Mouse (Mus musculus) hindbrain, postnatal 0 days (tissue): ENCODE measurements around the gene Zbtb20. TPM values are rescaled to one million over a fixed set of nuclear protein-coding genes. Genes with fewer than 3 reads are reported as not detected.

ENCODE experiments used
- ATAC-seq: fragments of 200-750 bp; cut with Nextera tagmentation; 2 replicates; pipeline ENCODE4 v1.8.0; 2017; ENCODE audit warnings: mild to moderate bottlenecking, moderate TSS enrichment, moderate library complexity
- DNase-seq: peaks from one replicate; pipeline ENCODE4 v3.0.0-alpha.2; 2015; ENCODE audit warnings: low spot score
- H3K27ac ChIP-seq: fragments of 300-500 bp; sonication (generic); 2 replicates; pipeline ENCODE4 v1.5.1; 2014; ENCODE audit warnings: mild to moderate bottlenecking
- H3K27me3 ChIP-seq: fragments of 300-500 bp; sonication (generic); 2 replicates; pipeline ENCODE4 v1.6.1; 2014; ENCODE audit warnings: low read length, mixed read lengths; ENCODE audit not compliant: insufficient read depth
- H3K36me3 ChIP-seq: fragments of 300-500 bp; sonication (generic); 2 replicates; pipeline ENCODE4 v1.6.1; 2014; ENCODE audit warnings: low read length, mixed read lengths; ENCODE audit not compliant: insufficient read depth
- H3K4me1 ChIP-seq: fragments of 300-500 bp; sonication (generic); 2 replicates; pipeline ENCODE4 v1.6.1; 2014; ENCODE audit warnings: antibody characterized with exemption, low read length, mixed read lengths; ENCODE audit not compliant: insufficient read depth
- H3K4me2 ChIP-seq: fragments of 300-500 bp; sonication (generic); 2 replicates; pipeline ENCODE4 v1.6.1; 2014; ENCODE audit warnings: low read depth, mild to moderate bottlenecking, low read length, moderate library complexity, mixed read lengths
- H3K4me3 ChIP-seq: fragments of 300-500 bp; sonication (generic); 2 replicates; pipeline ENCODE4 v1.5.1; 2014; ENCODE audit warnings: low read length
- H3K9ac ChIP-seq: fragments of 300-500 bp; sonication (generic); replicated peaks from 2 replicates; pipeline ENCODE4 v1.6.1; 2014; ENCODE audit warnings: mild to moderate bottlenecking, low read length, moderate library complexity, mixed read lengths
- H3K9me3 ChIP-seq: fragments of 300-500 bp; sonication (generic); 2 replicates; pipeline ENCODE4 v1.6.1; 2016; ENCODE audit warnings: low read length, mixed read lengths
- CTCF ChIP-seq: IDR thresholded peaks from 2 replicates; pipeline ENCODE4 v1.5.1; 2016; ENCODE audit warnings: antibody characterized with exemption, control low read depth, low read depth
- WGBS: fragments of 180-500 bp; shearing (Covaris S2); extraction: QIAGEN DNeasy Blood & Tissue Kit; methylation state at CpG from one replicate; pipeline ENCODE4 v1.1.7; 2014; 5-methylcytosine and 5-hydroxymethylcytosine counted together
- polyA plus RNA-seq: library from polyadenylated mRNA; unstranded; fragments of >200 nt; fragmentation: Nextera tagmentation; extraction: Ambion mirVana; gene quantifications from 2 replicates; pipeline ENCODE4 v1.2.1, GENCODE M21; 2015
- total RNA-seq: library from RNA; depleted of rRNA; stranded (reverse); fragments of >200 nt; gene quantifications from 2 replicates; pipeline ENCODE4 v1.2.3, GENCODE M21; 2014

Zbtb20 gene
- total and polyA plus RNA-seq, 2 experiments from 2014 or later, result 35.2 to 38.0 TPM

DNA sequence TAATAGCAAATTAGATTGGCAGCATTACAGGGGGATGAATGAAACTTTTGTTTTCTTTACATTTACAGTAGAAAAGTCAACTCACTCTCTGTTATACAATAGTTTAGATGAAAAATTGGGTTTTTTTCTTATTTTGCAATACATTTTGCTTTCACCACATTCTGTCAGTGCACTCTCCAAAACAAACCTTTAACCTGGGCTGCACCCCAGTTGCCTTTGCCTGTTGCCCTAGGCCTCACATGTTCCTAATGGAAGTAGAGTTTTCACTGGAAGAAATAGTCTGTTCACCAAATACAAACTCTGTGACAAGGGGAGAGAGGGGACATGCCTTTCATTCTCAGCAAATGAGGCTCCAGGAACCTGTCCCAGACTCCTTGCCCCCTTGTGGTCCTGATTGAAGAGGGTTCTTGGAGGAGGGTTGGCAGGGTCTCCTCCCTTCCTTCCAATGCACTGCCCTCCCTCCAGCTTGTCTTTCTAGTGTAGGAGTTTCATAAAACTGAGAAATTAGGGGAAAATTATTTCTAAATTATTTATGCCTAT is 466.3 kb downstream of the Zbtb20 start:
- no peak for TF ChIP-seq CTCF

DNA sequence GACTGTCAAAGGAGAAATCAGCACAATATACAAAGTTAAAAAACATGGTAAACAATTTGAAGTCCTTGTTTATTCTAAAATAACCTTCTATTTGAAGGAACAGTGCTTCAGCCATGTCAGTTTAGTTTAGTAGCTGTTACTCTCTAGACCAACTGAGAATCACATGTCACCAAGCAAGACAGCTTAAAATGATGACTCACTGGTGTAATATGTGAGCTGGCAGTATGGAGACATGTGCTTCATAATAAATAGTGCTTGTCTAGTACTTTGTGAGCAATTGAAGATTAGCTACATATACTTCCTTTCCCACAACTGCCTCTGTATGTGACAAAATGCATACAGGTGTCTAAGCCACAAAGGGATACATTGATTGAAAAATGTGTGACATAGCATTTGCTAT is 470.4 kb downstream of the Zbtb20 start:
- Histone ChIP-seq H3K36me3 (no peaks in the 10 kb centered on the region), H3K9me3 (no peaks in the 10 kb centered on the region), H3K4me1 (no peaks in the 10 kb centered on the region), H3K4me2 (no peak overlapping the region), H3K27me3 (no peaks in the 10 kb centered on the region), H3K27ac (no peak overlapping the region), H3K4me3 (no peak overlapping the region), H3K9ac (no peak overlapping the region)
- TF ChIP-seq CTCF, result no peak
- DNase-seq, result no peak
- ATAC-seq, result no peak

More for the DNA sequence above, 466.3 kb downstream of the Zbtb20 start:
- no peak overlapping the region for H3K4me3 ChIP-seq
- no peak for DNase-seq
- H3K4me1 ChIP-seq, result no peaks in the 10 kb centered on the region
- no peak for ATAC-seq
- no peak overlapping the region for H3K4me2 ChIP-seq
- no peaks in the 10 kb centered on the region for H3K9me3 ChIP-seq
- H3K27ac ChIP-seq, result no peak overlapping the region
- H3K9ac ChIP-seq, result no peak overlapping the region
- H3K27me3 ChIP-seq, result no peaks in the 10 kb centered on the region
- no peaks in the 10 kb centered on the region for H3K36me3 ChIP-seq

DNA sequence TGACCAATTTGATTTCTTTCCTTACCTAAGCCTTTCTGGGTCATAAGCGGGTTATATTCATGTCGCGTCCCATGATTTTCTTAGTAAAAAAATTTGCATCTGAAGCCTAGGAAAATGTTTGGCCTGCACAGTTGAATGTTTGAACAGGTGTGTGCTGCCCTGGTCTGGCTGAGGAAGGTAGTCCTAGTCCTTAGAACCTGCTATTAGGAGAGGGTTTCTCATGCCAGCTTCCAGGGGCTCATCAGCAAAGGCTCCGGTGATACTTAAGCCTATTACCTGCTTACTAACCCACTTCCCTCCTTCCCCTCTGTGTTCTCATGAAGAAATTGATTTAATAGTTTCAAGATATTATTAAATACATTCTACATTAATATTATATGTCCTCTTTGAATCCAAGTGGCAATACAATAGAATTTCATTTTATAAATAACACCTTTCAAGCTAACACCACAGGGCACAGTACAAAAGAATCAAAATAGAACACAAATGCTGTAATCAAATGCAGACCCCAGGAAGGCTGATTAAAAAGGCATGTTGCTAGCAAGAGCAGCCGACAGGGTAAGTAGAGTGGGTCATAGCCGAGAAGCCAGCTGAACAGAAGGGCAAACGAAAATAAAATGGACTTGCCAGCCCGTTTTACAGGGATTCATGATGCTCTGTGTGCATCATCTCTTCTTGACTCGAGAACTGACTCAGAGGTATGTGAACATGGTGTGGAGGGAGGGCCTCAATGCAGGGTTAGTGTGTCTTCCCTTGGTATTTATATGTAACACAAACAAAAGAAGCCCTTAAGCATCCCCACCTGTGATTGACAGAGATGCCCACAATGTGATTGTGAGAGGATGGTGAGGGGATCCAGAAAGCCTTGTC is 480.3 kb downstream of the Zbtb20 start:
- H3K36me3 ChIP-seq, result no peaks in the 10 kb centered on the region
- H3K9ac ChIP-seq, result no peak overlapping the region
- no peak overlapping the region for H3K27ac ChIP-seq
- no peaks in the 10 kb centered on the region for H3K9me3 ChIP-seq
- H3K4me1 ChIP-seq, result no peaks in the 10 kb centered on the region
- 75% methylated on average over 9 of the region's 9 CpGs for WGBS
- ATAC-seq (no peak), DNase-seq (no peak)
- H3K4me2 ChIP-seq, result no peak overlapping the region
- no peak overlapping the region for H3K4me3 ChIP-seq
- no peak for TF ChIP-seq CTCF
- H3K27me3 ChIP-seq, result no peaks in the 10 kb centered on the region

DNA sequence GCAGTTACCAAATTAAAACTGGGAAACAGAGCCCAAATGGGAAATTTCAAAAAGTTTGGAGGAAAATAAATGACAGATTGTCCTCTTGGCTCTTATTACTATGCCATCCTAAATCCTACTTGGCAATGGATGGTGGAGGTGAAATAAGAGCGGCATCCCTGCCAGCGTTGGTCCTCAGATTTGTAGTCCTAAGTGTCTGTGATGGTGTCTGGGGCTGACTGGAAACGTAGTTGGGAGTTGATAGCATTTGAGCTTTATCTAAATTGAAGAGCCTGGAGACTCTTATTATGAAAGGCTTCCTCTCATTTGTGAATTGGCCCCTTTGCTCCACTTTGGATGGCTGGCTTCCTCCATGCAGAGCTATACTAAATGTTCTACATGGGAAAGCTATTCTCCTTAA is 483.9 kb downstream of the Zbtb20 start:
- WGBS, result 64% methylated on average over 3 of the region's 3 CpGs
- no peaks in the 10 kb centered on the region for H3K4me1 ChIP-seq
- no peak for TF ChIP-seq CTCF
- DNase-seq (no peak), ATAC-seq (no peak)
- no peaks in the 10 kb centered on the region for H3K36me3 ChIP-seq
- no peak overlapping the region for H3K9ac ChIP-seq
- H3K27ac ChIP-seq, result no peak overlapping the region
- no peak overlapping the region for H3K4me2 ChIP-seq
- H3K4me3 ChIP-seq, result no peak overlapping the region
- no peaks in the 10 kb centered on the region for H3K27me3 ChIP-seq
- H3K9me3 ChIP-seq, result no peaks in the 10 kb centered on the region

DNA sequence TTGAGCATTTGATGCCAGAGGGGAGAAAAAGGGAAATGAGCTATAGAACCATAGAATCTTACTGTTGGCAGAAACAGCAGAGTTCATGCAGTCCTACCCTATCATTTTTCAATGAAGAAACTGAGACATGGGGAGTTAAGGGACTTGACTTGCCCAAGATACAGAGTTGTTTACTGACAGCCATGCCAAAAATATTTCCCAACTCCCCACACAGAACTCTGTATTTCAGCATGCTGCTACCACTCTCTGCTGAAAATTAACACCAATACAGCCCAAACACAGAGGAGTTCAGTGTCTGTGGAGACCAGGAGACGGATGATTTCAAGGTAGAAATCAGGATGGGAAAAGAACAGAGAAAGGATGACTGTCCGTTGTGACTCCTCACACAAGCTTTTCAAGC is 484.4 kb downstream of the Zbtb20 start:
- H3K36me3 ChIP-seq, result no peaks in the 10 kb centered on the region
- H3K27me3 ChIP-seq, result no peaks in the 10 kb centered on the region
- no peak overlapping the region for H3K9ac ChIP-seq
- H3K27ac ChIP-seq, result no peak overlapping the region
- DNase-seq, result no peak
- no peak for TF ChIP-seq CTCF
- 90% methylated on average over 2 of the region's 2 CpGs for WGBS
- no peak for ATAC-seq
- H3K4me2 ChIP-seq, result no peak overlapping the region
- no peaks in the 10 kb centered on the region for H3K4me1 ChIP-seq
- H3K4me3 ChIP-seq, result no peak overlapping the region
- H3K9me3 ChIP-seq, result no peaks in the 10 kb centered on the region

DNA sequence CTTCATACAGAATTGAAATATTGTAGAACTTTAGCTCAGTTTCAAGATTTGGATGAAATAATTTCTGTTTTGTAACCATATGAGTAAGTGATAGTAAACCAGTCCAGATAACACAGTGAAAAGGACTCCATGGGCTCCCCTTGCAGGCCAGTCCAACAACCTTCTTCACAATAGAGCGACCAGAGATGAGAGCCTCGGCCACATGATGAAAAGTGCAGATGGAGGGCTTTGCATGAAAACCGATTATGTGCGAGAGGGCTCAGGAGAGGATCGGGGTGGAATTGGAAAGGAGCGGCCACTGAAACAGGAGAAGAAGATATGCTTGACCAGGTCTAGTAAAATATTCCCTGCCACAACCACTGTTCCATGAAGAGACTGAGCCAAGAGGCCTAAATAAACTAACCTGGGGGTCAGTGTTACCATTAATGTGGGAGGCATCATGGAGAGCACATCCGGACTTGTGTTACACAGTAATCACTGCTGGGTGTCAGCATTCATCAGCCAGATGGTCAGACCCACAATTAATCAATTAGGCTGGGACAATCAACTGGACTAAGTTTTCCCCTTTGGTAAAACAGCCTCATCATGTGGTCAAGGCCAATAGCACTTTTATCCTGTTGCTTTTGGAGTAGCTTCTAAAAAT is 485.3 kb downstream of the Zbtb20 start:
- ATAC-seq, result no peak
- H3K9me3 ChIP-seq, result no peaks in the 10 kb centered on the region
- DNase-seq, result no peak
- WGBS, result 67% methylated on average over 7 of the region's 7 CpGs
- H3K4me1 ChIP-seq, result no peaks in the 10 kb centered on the region
- H3K9ac ChIP-seq, result no peak overlapping the region
- no peak overlapping the region for H3K4me2 ChIP-seq
- no peak overlapping the region for H3K4me3 ChIP-seq
- H3K36me3 ChIP-seq, result no peaks in the 10 kb centered on the region
- no peaks in the 10 kb centered on the region for H3K27me3 ChIP-seq
- no peak overlapping the region for H3K27ac ChIP-seq
- TF ChIP-seq CTCF, result no peak
